Mouse (Mus musculus) heart, postnatal 4 days (tissue): ENCODE measurements around the gene Gm10600. TPM values are rescaled to one million over a fixed set of nuclear protein-coding genes. Genes with fewer than 3 reads are reported as not detected.
"Not testable (repeated sequence)": the region's sequence is repeated elsewhere in the genome, so short reads cannot be mapped to it uniquely, and the experiment has no call there.

Experiments
- DNase-seq: peaks from one replicate; pipeline ENCODE4 v3.0.0; 2021
- total RNA-seq, 2 experiments: library from RNA; stranded (reverse); gene quantifications; 2 replicates each; pipeline ENCODE4 v1.2.3; 2021

The Gm10600 gene
- total RNA-seq = under 1 TPM in 1 of 2 experiments, not detected in 1; 0.17 TPM

GRCm38 (mm10) chr4:42240339-42240738, at the start of gene Gm10600:
Gene Gm10600 (plus strand): TSS chr4:42240639.
- not testable (repeated sequence) for DNase-seq

GRCm38 (mm10) chr4:42255467-42255866, 15.0 kb downstream of the Gm10600 start, which contains the start of gene Ccl21b:
Gene Ccl21b (plus strand): TSS chr4:42255767.
- not testable (repeated sequence) for DNase-seq

Other genes with a start within 250 kb of the Gm10600 start
- gene Gm21093, start 205.9 kb upstream of the Gm10600 start, total RNA-seq = not detected
- not detected for gene Gm3893, start 149.4 kb upstream of the Gm10600 start, total RNA-seq
- gene Gm13304, start 125.8 kb upstream of the Gm10600 start, total RNA-seq = 1 to 10 TPM; 6.4 to 9.6 TPM
- gene Gm13306, start 87.2 kb upstream of the Gm10600 start, total RNA-seq = not detected
- not detected for gene Gm13305, start 72.0 kb upstream of the Gm10600 start, total RNA-seq
- not detected for gene Ccl21b, start 15.1 kb downstream of the Gm10600 start, total RNA-seq
- gene Gm21953, start 53.6 kb downstream of the Gm10600 start, total RNA-seq = not detected
- gene Fam205a3, start 77.7 kb downstream of the Gm10600 start, total RNA-seq = not detected
- gene Gm21586, start 198.7 kb downstream of the Gm10600 start, total RNA-seq = not detected
- under 1 TPM in 1 of 2 experiments, not detected in 1; 0.12 TPM for gene Gm2163, start 226.1 kb downstream of the Gm10600 start, total RNA-seq